Mouse (Mus musculus) liver, embryonic 11.5 days (tissue): ENCODE measurements around the gene Gm16434. TPM values are rescaled to one million over a fixed set of nuclear protein-coding genes. Genes with fewer than 3 reads are reported as not detected.
"Not testable (repeated sequence)": the region's sequence is repeated elsewhere in the genome, so short reads cannot be mapped to it uniquely, and the experiment has no call there.

Experiments used
- ATAC-seq: fragments of 200-750 bp; cut with Nextera tagmentation; replicated peaks from 2 replicates; pipeline ENCODE4 v1.8.0; 2017; ENCODE audit warnings: moderate number of reproducible peaks, mild to moderate bottlenecking, moderate TSS enrichment, moderate library complexity; ENCODE audit not compliant: low FRiP score
- DNase-seq: peaks from one replicate; pipeline ENCODE4 v3.0.0-alpha.2; 2017; ENCODE audit warnings: low spot score
- H3K27ac ChIP-seq: fragments of 300-500 bp; sonication (generic); 2 replicates; pipeline ENCODE4 v1.5.1; 2014; ENCODE audit warnings: mild to moderate bottlenecking, low read depth, low read length, control low read depth
- H3K27me3 ChIP-seq: fragments of 300-500 bp; sonication (generic); replicated peaks from 2 replicates; pipeline ENCODE4 v1.6.1; 2014; ENCODE audit warnings: low read length, mixed read lengths; ENCODE audit not compliant: control insufficient read depth, insufficient read depth
- H3K36me3 ChIP-seq: fragments of 300-500 bp; sonication (generic); 2 replicates; pipeline ENCODE4 v1.6.1; 2014; ENCODE audit warnings: mild to moderate bottlenecking, low read length, moderate library complexity, mixed read lengths; ENCODE audit not compliant: control insufficient read depth, insufficient read depth
- H3K4me1 ChIP-seq: fragments of 300-500 bp; sonication (generic); replicated peaks from 2 replicates; pipeline ENCODE4 v1.6.1; 2014; ENCODE audit warnings: low read length, mixed read lengths; ENCODE audit not compliant: control insufficient read depth, insufficient read depth
- H3K4me2 ChIP-seq: fragments of 300-500 bp; sonication (generic); 2 replicates; pipeline ENCODE4 v1.6.1; 2014; ENCODE audit warnings: mild to moderate bottlenecking, control low read depth, moderate library complexity
- H3K4me3 ChIP-seq: fragments of 300-500 bp; sonication (generic); 2 replicates; pipeline ENCODE4 v1.5.1; 2014; ENCODE audit warnings: low read depth, low read length, control low read depth
- H3K9ac ChIP-seq: fragments of 300-500 bp; sonication (generic); 2 replicates; pipeline ENCODE4 v1.6.1; 2014; ENCODE audit warnings: low read depth, low read length, control low read depth
- H3K9me3 ChIP-seq: fragments of 300-500 bp; sonication (generic); 2 replicates; pipeline ENCODE4 v1.6.1; 2016; ENCODE audit warnings: low read length, inconsistent platforms, mixed read lengths; ENCODE audit not compliant: control insufficient read depth
- WGBS: fragments of 180-500 bp; shearing (Covaris S2); extraction: QIAGEN DNeasy Blood & Tissue Kit; methylation state at CpG from one replicate; pipeline ENCODE4 v1.1.7; 2014; 5-methylcytosine and 5-hydroxymethylcytosine counted together
- polyA plus RNA-seq: library from polyadenylated mRNA; unstranded; fragments of >200 nt; fragmentation: Nextera tagmentation; extraction: Ambion mirVana; gene quantifications from 2 replicates; pipeline ENCODE4 v1.2.1, GENCODE M21; 2014

Gm16434 gene
- not detected in 2 replicates for polyA plus RNA-seq

DNA sequence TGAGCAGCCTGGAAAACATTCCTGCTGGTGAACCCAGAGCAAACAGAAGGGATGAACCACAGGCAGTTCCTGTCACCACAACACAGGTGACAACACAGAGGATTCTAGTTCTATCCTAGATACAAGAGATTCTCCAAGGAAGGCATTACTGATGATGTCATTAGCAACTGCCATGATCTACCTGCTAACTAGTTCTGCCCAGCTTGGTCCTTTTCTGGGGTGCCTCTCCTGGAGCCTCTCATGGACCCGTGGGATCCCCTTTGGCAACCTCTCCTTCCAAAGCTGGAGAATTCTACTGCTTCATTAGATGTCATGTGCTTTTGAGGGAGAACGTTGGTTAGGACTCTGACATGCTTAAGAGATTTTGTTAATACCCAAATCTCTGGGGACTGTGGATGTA lies at the start of gene Gm16434:
TSS of gene Gm16434 (minus strand) at position 101 of the 400 bp plus-strand sequence.
- H3K9ac ChIP-seq, H3K9me3 ChIP-seq, H3K4me2 ChIP-seq, H3K4me1 ChIP-seq, H3K4me3 ChIP-seq, H3K27me3 ChIP-seq, H3K36me3 ChIP-seq, H3K27ac ChIP-seq, DNase-seq, ATAC-seq: not testable (repeated sequence)
- no CpG with 5 or more reads among the region's 2 CpGs for WGBS

DNA sequence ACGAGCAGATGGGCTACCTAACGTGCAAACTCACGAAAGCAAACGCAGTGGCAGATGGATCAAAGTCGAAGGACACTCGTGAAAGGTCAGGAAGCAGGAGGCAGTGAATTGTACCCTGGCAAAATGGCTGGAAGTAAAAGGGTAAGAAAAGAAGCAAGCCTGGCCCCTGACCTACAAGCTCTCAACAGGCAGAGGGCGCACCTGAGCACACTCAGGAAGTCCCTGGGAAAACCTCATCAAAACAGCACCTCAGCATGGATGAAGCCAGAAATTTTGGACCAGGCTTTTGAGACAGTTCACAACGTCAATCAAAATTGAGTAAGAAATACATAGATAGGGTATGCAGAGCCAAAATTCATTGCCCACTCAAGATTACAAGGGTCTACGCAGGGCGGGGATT lies 49.2 kb upstream of the Gm16434 start:
- not testable (repeated sequence) for H3K36me3 ChIP-seq, H3K4me2 ChIP-seq, ATAC-seq, H3K4me3 ChIP-seq, H3K27me3 ChIP-seq, H3K9me3 ChIP-seq, H3K27ac ChIP-seq, H3K4me1 ChIP-seq, H3K9ac ChIP-seq
- DNase-seq = peak; percentile 26
- WGBS = 0% methylated on average over 5 of the region's 10 CpGs

DNA sequence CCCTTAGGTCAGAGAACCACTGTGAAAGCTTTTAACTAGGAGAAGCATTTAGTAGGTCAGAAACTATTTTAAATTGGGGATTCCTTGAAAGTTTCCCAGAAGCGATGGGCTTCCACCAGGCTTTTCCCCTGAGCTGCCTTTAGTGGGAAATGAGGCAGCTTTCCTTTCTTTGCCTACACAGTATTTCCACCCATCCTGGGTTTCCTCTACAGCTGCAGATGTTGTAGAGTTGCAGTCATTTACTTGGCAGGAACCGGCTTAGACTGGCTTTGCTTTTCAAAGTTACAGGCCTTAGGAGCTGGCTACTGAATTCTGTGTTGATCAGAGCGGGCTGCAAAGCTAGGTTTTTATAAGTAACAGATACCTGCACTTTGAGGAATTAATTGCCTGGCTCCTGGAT lies 5.7 kb upstream of the Gm16434 start:
- not testable (repeated sequence) for H3K4me3 ChIP-seq, H3K4me1 ChIP-seq, H3K9ac ChIP-seq, H3K27ac ChIP-seq, H3K9me3 ChIP-seq, H3K27me3 ChIP-seq, ATAC-seq, DNase-seq, H3K36me3 ChIP-seq, H3K4me2 ChIP-seq
- 100% methylated on average over 1 of the region's 3 CpGs for WGBS

DNA sequence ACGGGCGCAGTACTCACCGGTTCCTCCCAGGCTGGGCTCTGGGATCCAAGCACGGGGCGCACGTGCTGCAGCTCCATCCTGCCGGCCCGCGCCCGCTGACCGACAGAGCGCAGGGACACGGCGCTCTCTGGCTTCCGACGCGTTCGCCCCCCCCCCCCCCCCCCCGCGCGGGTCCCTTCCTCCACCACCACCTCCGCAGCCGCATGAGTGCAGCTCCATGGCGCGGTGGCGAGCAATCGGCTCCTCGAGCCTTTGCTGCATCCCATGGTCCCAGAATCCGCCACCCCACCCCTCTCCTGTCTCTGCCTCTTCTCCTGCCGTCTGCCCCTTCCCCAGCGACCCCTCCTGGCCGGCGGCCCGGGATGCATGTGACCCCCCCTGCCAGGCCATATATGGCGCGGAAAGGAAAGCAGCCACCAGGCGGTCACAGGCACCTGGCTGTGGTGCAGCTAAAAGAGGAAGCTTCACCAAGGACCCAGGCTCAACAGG lies 19.8 kb downstream of the Gm16434 start, which contains the start of gene Gm3512:
TSS of gene Gm3512 (minus strand) at position 51 of the 489 bp plus-strand sequence.
- not testable (repeated sequence) for H3K9me3 ChIP-seq, ATAC-seq, H3K4me2 ChIP-seq, H3K27me3 ChIP-seq, H3K27ac ChIP-seq, H3K4me3 ChIP-seq, H3K9ac ChIP-seq, DNase-seq, H3K4me1 ChIP-seq, H3K36me3 ChIP-seq
- no CpG with 5 or more reads among the region's 37 CpGs for WGBS

Other genes starting within 250 kb of the Gm16434 start
- not detected in 2 replicates for gene Gm6356, start 220.7 kb downstream of the Gm16434 start, polyA plus RNA-seq
- gene Gm10406, start 167.1 kb downstream of the Gm16434 start, polyA plus RNA-seq = 0.13 and 0.14 TPM in 2 replicates
- gene Gm3685, start 149.6 kb downstream of the Gm16434 start, polyA plus RNA-seq = not detected in 2 replicates
- gene Gm3696, start 93.9 kb downstream of the Gm16434 start, polyA plus RNA-seq = 0.32 TPM in 1 of 2 replicates, not detected in the other
- not detected in 2 replicates for gene Gm6676, start 69.1 kb downstream of the Gm16434 start, polyA plus RNA-seq
- gene Gm3512, start 20.0 kb downstream of the Gm16434 start, polyA plus RNA-seq = 1.1 and 1.2 TPM in 2 replicates
- not detected in 2 replicates for gene Gm3727, start 70.2 kb upstream of the Gm16434 start, polyA plus RNA-seq
- 0.11 and 0.21 TPM in 2 replicates for gene Gm3739, start 120.5 kb upstream of the Gm16434 start, polyA plus RNA-seq
- not detected in 2 replicates for gene Gm5797, start 137.9 kb upstream of the Gm16434 start, polyA plus RNA-seq
- gene Gm8374, start 170.6 kb upstream of the Gm16434 start, polyA plus RNA-seq = not detected in 2 replicates